Mouse (Mus musculus): ENCODE data around the gene Fam83f. TPM values are rescaled to one million over a fixed set of nuclear protein-coding genes. Genes with fewer than 3 reads are reported as not detected.
"Not testable (repeated sequence)": the region's sequence is repeated elsewhere in the genome, so short reads cannot be mapped to it uniquely, and the experiment has no call there.

Fam83f gene
- polyA plus RNA-seq, 1 experiment from 2014 or later, result 1.6 TPM

GRCm38 (mm10) chr15:80732266-80733030, 60.8 kb downstream of the Fam83f start:
- no peaks in the 10 kb centered on the region for H3K36me3 ChIP-seq
- no peaks in the 10 kb centered on the region for H3K9me3 ChIP-seq
- H3K27ac ChIP-seq, result no peak overlapping the region
- no peak overlapping the region for H3K4me2 ChIP-seq (replicated peaks)
- H3K27me3 ChIP-seq, result no peaks in the 10 kb centered on the region
- no peak overlapping the region for H3K9ac ChIP-seq
- no peaks in the 10 kb centered on the region for H3K4me1 ChIP-seq
- ATAC-seq (ENCODE audit: low FRiP score, low read depth), result no peak
- WGBS, result 54% methylated on average over 4 of the region's 4 CpGs
- no peak overlapping the region for H3K4me3 ChIP-seq

GRCm38 (mm10) chr15:80735300-80735699, 63.7 kb downstream of the Fam83f start:
- Histone ChIP-seq H3K4me1 (no peaks in the 10 kb centered on the region), H3K4me2 (replicated peaks) (no peak overlapping the region), H3K4me3 (no peak overlapping the region), H3K27ac (no peak overlapping the region), H3K9ac (no peak overlapping the region), H3K9me3 (no peaks in the 10 kb centered on the region), H3K27me3 (no peaks in the 10 kb centered on the region), H3K36me3 (no peaks in the 10 kb centered on the region)
- no peak for ATAC-seq (ENCODE audit: low FRiP score, low read depth)
- WGBS, result 85% methylated on average over 3 of the region's 3 CpGs

- ATAC-seq (ENCODE audit: low FRiP score, low read depth); H3K27ac ChIP-seq; H3K4me3 ChIP-seq; H3K4me1 ChIP-seq; H3K9ac ChIP-seq; H3K9me3 ChIP-seq; H3K4me2 ChIP-seq (replicated peaks); H3K27me3 ChIP-seq; H3K36me3 ChIP-seq: not testable (repeated sequence)
- WGBS, result 90% methylated on average over 4 of the region's 4 CpGs
These were observed 64.1 kb downstream of the Fam83f start for GRCm38 (mm10) chr15:80735708-80736107.

GRCm38 (mm10) chr15:80736553-80736952, 64.9 kb downstream of the Fam83f start:
- H3K9ac ChIP-seq, result no peak overlapping the region
- no peaks in the 10 kb centered on the region for H3K4me1 ChIP-seq
- H3K4me3 ChIP-seq, result no peak overlapping the region
- ATAC-seq (ENCODE audit: low FRiP score, low read depth), result no peak
- WGBS, result 49% methylated on average over 1 of the region's 1 CpGs
- no peaks in the 10 kb centered on the region for H3K27me3 ChIP-seq
- H3K36me3 ChIP-seq, result no peaks in the 10 kb centered on the region
- no peaks in the 10 kb centered on the region for H3K9me3 ChIP-seq
- H3K27ac ChIP-seq, result no peak overlapping the region
- H3K4me2 ChIP-seq (replicated peaks), result no peak overlapping the region

- H3K4me2 ChIP-seq (replicated peaks), result no peak overlapping the region
- no peak overlapping the region for H3K27ac ChIP-seq
- no peak for ATAC-seq (ENCODE audit: low FRiP score, low read depth)
- no peaks in the 10 kb centered on the region for H3K36me3 ChIP-seq
- H3K9ac ChIP-seq, result no peak overlapping the region
- H3K9me3 ChIP-seq, result no peaks in the 10 kb centered on the region
- no peaks in the 10 kb centered on the region for H3K4me1 ChIP-seq
- H3K27me3 ChIP-seq, result no peaks in the 10 kb centered on the region
- WGBS, result 96% methylated on average over 2 of the region's 2 CpGs
- H3K4me3 ChIP-seq, result no peak overlapping the region
These were observed 66.6 kb downstream of the Fam83f start for GRCm38 (mm10) chr15:80738244-80738643.

GRCm38 (mm10) chr15:80739972-80740371, 68.3 kb downstream of the Fam83f start:
- H3K9ac ChIP-seq, result no peak overlapping the region
- H3K36me3 ChIP-seq, result no peaks in the 10 kb centered on the region
- H3K27me3 ChIP-seq, result no peaks in the 10 kb centered on the region
- ATAC-seq (ENCODE audit: low FRiP score, low read depth), result no peak
- H3K4me3 ChIP-seq, result no peak overlapping the region
- H3K4me1 ChIP-seq, result no peaks in the 10 kb centered on the region
- no peak overlapping the region for H3K4me2 ChIP-seq (replicated peaks)
- no peak overlapping the region for H3K27ac ChIP-seq
- WGBS, result 96% methylated on average over 1 of the region's 1 CpGs
- H3K9me3 ChIP-seq, result no peaks in the 10 kb centered on the region

GRCm38 (mm10) chr15:80741836-80742235, 70.2 kb downstream of the Fam83f start:
- no peaks in the 10 kb centered on the region for H3K36me3 ChIP-seq
- no peak overlapping the region for H3K27ac ChIP-seq
- no peaks in the 10 kb centered on the region for H3K27me3 ChIP-seq

GRCm38 (mm10) chr15:80742991-80743474, 71.4 kb downstream of the Fam83f start:
- WGBS, result 86% methylated on average over 3 of the region's 3 CpGs
- Histone ChIP-seq H3K4me1 (no peaks in the 10 kb centered on the region), H3K4me2 (replicated peaks) (no peak overlapping the region), H3K9ac (no peak overlapping the region), H3K4me3 (no peak overlapping the region), H3K36me3 (no peaks in the 10 kb centered on the region), H3K27me3 (no peaks in the 10 kb centered on the region), H3K9me3 (no peaks in the 10 kb centered on the region), H3K27ac (no peak overlapping the region)
- no peak for ATAC-seq (ENCODE audit: low FRiP score, low read depth)

More at GRCm38 (mm10) chr15:80741836-80742235, 70.2 kb downstream of the Fam83f start:
- H3K9me3 ChIP-seq, result no peaks in the 10 kb centered on the region
- H3K4me3 ChIP-seq, result no peak overlapping the region
- H3K9ac ChIP-seq, result no peak overlapping the region
- 86% methylated on average over 1 of the region's 1 CpGs for WGBS
- H3K4me1 ChIP-seq, result no peaks in the 10 kb centered on the region
- H3K4me2 ChIP-seq (replicated peaks), result no peak overlapping the region
- no peak for ATAC-seq (ENCODE audit: low FRiP score, low read depth)

GRCm38 (mm10) chr15:80743606-80744005, 72.0 kb downstream of the Fam83f start:
- Histone ChIP-seq H3K9ac (no peak overlapping the region), H3K27ac (no peak overlapping the region), H3K9me3 (no peaks in the 10 kb centered on the region), H3K4me1 (no peaks in the 10 kb centered on the region), H3K4me2 (replicated peaks) (no peak overlapping the region), H3K36me3 (no peaks in the 10 kb centered on the region; the same call in 1 of the 2 replicates), H3K4me3 (no peak overlapping the region), H3K27me3 (no peaks in the 10 kb centered on the region)
- 87% methylated on average over 7 of the region's 7 CpGs for WGBS
- ATAC-seq (ENCODE audit: low FRiP score, low read depth), result no peak

- peaks cover 5% of the 10 kb centered on the region; the same call in 1 of the 2 replicates for H3K36me3 ChIP-seq
- 81% methylated on average over 3 of the region's 3 CpGs for WGBS
- H3K27ac ChIP-seq, result no peak overlapping the region
- no peaks in the 10 kb centered on the region for H3K4me1 ChIP-seq
- no peaks in the 10 kb centered on the region for H3K9me3 ChIP-seq
- H3K4me3 ChIP-seq, result no peak overlapping the region
- H3K4me2 ChIP-seq (replicated peaks), result no peak overlapping the region
- no peaks in the 10 kb centered on the region for H3K27me3 ChIP-seq
- ATAC-seq (ENCODE audit: low FRiP score, low read depth), result no peak
- no peak overlapping the region for H3K9ac ChIP-seq
These were observed 73.2 kb downstream of the Fam83f start for GRCm38 (mm10) chr15:80744667-80745422.

- Histone ChIP-seq H3K36me3 (peaks cover 5% of the 10 kb centered on the region; the same call in 1 of the 2 replicates), H3K4me2 (replicated peaks) (no peak overlapping the region), H3K4me1 (no peaks in the 10 kb centered on the region), H3K4me3 (no peak overlapping the region), H3K27me3 (no peaks in the 10 kb centered on the region), H3K9me3 (no peaks in the 10 kb centered on the region), H3K27ac (no peak overlapping the region), H3K9ac (no peak overlapping the region)
- ATAC-seq (ENCODE audit: low FRiP score, low read depth), result no peak
- WGBS, result 72% methylated on average over 5 of the region's 5 CpGs
These were observed 77.3 kb downstream of the Fam83f start for GRCm38 (mm10) chr15:80748979-80749378.
